Mouse (Mus musculus): Measurements from ENCODE around the gene Babam2.
"Not testable (repeated sequence)": the region's sequence is repeated elsewhere in the genome, so short reads cannot be mapped to it uniquely, and the experiment has no call there.

- TF ChIP-seq CTCF (IDR thresholded peaks at IDR 0.05; ENCODE audit: extremely low read depth, insufficient read length, insufficient replicate concordance, low read depth, low read length); POLR2A (IDR thresholded peaks at IDR 0.05; ENCODE audit: low read depth, low read length): not testable (repeated sequence)
These were observed 274.9 kb downstream of the Babam2 start for GRCm38 (mm10) chr5:31972416-31972815.

Measured in small intestine, adult 2 months (tissue).